Mouse (Mus musculus): ENCODE data around the gene Gnpnat1.
A peak's percentile ranks its signal among the peaks of the same experiment; 100 is the strongest.

The Gnpnat1 gene

DNA sequence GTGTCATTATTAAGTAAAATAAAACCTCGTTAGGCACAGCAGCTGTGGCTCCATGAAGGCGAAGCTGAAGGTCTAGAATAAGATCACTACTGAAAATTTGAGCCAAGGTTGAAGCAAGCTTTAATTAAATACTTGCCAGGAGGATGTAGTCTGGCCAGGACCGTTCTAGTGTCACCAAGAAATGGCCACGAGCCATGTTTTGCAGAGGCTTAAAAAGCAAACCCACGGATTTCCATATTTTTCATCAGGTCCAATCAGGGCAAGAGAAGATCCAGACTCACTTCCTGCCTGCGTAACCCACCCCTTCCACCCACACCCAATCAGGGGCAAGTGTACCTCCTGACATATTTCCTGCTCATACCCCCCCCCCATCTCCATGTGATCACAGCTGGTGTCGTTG is 1.1 kb downstream of the Gnpnat1 start:
- no peak for DNase-seq (ENCODE audit: low read depth, low spot score)

DNA sequence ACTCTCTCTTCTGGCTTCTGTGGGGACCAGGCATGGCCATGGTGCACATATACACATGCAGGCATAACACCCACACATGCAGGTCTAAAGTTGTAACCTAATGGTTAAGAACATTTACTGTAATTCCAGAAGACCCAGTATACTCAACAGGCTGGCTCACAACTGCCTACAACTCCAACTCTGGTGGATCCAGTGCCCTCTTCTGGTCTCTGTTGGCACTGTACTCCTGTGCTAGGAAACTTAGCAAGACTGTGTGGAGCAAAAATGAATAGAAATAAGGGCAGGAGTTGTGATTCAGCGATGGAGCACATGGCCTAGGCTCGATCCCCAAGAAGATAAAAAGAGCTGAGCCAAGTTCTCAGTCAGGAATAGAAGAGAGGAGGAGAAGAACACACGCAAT is 4.9 kb downstream of the Gnpnat1 start:
- no peak for DNase-seq (ENCODE audit: low read depth, low spot score)

DNA sequence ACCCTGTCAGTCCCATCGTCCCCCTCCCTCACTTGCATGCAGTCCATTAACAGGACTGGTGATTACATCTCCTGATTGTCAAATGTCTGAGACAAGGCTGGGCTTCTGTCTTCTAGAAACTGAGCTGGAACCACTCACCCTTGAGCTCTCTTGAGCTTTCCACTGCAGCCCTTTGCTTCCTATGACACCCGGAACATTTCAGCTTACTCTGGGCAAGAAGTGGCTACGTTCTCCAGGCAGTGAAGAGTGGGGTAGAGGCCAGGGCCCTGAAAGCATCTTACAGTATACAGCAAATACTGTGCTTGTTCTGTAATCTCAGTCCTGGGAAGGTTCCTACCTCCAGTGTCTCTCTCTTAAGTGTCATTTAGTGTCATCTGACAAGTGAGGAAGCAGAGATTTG is 15.5 kb downstream of the Gnpnat1 start:
- no peak for DNase-seq (ENCODE audit: low read depth, low spot score)

DNA sequence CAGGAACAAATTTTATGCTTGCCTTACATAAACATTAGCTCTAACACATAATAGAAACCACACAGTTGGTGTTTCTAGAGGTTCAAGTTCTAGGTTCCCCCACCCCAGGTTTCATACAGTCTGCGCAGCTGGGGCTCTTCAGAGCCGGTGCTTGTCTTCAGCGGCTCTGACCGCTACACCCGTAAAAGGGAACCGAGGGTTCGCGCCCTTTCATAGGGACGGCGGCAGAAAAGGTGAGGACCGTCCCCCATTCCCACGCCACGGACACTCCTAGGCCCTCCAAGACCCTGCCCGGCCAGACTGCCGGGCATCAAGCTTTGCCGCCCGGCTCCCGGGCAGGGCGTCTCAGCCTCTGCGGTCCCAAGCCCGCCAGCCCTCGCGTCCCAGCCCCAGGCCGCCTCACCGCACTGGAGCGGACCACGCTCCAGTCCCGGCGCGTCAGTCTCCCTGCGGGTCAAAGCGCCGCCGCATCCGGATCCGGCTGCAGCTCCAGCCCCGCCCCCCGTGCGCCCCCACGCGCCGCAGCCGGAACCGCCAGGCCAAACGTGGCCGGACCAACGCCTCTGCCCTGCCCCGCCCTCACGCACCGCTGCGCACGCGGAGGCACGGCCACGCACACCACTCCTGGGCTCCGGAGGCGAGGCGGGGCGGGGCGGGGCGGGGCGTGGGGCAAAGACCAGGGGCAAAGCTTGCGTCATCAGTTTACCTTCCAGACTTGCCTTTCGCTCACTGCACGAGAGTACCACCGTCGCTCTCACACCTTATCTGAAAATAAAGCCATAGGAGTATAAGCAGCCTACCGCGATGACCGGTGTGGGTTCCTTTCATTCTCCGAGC is 16.1 kb downstream of the Gnpnat1 start:
- peak; percentile 82 for DNase-seq (ENCODE audit: low read depth, low spot score)

DNA sequence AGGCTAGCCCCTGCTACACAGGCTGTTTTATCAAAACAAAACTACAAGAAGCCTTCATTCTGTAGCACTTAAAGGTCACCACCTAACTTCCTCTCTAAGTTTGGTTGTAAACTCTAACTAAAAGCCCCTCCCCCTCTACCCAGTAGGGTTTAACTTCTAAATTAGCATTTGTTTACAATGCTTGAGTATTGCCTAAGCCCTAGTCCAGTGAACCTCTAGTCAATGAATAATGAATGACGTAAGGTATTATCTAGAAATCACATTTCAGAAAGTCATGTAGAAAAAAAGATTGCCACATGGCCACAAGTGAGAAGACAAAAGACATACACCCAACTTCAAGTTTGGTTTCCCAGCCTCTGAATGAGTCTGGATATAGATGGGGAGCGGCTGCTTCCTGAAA is 17.2 kb downstream of the Gnpnat1 start:
- DNase-seq (ENCODE audit: low read depth, low spot score): no peak

DNA sequence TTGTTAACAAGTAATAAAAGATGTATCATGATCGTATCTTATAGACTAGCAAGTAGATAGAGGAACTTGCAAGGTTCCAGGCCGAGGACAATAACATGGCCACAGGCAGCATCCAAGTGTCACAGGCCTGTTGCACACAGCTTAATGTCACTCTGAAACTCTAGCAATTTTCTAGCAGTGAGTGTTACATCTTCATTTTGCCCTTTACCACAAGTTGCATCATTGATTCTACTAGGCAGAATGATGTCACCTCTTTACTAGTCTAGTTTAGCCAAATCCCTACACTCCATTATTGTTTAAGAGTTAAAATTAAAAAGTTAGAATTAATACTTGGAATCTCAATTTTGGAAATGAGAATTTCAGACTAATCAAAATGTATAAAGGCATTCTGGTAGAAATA is 19.1 kb downstream of the Gnpnat1 start:
- DNase-seq (ENCODE audit: low read depth, low spot score): no peak

DNA sequence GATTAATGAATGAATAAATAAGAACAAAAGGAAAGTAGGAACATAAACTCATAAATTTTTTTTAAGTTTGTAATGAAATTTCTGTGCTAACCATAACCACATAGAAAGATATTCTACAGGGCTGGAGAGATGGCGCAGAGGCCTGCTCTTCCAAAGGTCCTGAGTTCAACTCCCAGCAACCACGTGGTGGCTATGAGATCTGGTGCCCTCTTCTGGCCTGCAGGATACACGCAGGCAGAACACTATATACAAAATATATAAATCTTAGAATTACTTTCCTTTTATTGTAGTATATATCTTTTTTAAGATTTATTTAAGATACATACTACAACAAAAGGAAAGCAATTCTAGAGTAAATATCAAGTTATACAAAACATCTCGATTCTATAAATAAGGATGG is 21.8 kb downstream of the Gnpnat1 start:
- no peak for DNase-seq (ENCODE audit: low read depth, low spot score)

DNA sequence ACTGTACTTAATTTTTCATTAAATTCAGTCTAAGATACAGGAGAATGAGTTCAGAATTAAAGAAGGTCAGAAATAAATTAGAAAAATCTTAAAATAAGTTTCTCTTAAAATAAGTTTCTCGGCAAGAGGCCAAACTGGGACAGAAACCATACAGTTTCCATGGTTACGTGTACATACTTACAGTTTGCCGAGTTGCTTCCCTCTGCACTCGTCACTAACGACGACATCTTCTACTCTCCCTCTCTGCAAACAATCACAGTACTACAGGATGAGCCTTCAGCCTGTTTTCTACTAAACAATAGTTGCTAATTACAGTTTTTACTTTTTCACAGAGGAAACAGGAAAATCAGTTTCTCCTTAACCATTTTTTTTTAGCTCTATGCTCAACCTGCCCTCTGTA is 24.0 kb downstream of the Gnpnat1 start:
- DNase-seq (ENCODE audit: low read depth, low spot score): no peak

DNA sequence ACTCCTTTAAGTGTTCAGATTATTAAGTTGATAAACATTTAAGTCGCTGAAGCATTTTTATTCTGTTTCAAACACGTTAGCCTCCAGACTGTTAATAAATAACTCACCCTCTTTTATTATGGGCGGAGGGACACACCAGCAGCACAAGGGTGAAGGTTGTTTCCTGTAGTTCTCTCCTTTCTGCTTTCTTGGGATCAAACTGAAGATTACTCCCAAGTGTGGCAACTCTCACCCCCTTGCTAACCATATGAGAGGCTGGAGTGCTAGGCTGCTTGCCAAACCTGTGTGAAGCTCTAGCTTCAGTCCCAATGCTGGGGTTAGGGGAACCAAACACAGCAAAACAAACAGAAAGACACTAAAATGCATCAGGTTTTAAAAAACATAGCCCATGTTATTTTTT is 25.9 kb downstream of the Gnpnat1 start:
- no peak for DNase-seq (ENCODE audit: low read depth, low spot score)

DNA sequence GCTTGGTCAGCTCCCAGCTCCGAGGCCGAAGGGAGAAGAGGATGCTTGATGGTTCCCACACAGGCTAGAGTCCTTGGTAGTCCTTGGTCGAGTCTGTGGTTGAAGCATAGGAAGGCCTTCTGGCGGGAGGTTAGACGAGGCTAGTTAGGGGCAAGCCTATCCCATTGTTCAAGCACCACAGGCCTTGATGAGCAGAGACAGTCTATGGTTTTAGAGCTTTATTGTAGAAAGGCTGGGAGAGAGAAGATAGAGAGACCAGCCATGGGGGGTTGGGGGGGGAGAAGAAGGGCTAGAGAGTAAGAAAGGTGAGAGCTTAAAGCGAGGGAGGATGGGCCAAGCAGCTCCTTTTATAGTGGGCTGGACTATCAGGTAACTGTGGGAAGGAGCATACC is 39.5 kb downstream of the Gnpnat1 start:
- DNase-seq (ENCODE audit: low read depth, low spot score): no peak

DNA sequence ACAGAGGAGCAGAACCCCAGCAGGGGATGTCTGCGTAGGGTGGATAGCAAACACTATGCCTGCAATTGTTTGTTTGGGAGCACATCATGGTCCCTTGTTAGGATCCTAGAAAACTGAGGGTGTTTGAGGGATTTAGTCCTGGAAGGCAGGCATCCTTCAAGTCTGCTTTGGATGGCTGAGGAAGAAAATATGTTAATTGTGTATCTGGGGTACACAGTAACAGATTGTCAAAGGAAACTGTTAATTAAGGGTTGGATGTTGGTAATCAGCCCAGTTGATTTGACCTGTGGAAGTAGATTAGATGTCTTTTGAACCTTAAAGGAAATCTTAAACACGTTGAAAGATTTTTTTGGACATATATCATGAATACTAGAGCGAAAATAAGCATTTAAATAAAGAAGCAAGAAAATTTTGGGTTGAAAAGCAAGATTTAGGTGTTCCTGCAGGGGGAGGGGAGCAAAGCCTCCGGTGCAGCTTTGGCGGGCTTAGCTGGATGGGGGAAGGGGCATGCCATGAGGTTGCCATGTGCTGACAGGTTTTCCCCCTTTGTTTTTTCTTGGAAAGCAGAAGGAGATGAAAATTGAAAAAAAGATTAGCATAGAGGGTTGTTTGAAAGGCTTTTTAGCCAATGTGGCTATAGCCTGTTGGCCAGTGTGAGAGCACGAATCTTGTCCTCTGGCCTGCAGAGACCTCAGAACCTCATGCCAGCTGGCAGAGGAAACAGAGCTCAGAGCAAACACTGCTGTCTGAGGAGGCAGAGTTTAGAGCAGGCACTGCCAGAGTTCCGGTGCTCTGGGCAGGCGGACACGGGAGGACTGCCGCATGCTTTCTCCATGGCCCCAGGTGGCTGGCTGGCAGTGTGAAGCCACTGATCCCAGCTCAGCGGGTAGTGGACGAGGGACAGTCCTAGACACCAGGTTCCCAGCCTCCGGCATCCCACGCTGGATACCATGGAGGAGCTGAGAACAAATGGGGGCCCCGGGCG is 40.2 kb downstream of the Gnpnat1 start:
- DNase-seq (ENCODE audit: low read depth, low spot score): no peak

DNA sequence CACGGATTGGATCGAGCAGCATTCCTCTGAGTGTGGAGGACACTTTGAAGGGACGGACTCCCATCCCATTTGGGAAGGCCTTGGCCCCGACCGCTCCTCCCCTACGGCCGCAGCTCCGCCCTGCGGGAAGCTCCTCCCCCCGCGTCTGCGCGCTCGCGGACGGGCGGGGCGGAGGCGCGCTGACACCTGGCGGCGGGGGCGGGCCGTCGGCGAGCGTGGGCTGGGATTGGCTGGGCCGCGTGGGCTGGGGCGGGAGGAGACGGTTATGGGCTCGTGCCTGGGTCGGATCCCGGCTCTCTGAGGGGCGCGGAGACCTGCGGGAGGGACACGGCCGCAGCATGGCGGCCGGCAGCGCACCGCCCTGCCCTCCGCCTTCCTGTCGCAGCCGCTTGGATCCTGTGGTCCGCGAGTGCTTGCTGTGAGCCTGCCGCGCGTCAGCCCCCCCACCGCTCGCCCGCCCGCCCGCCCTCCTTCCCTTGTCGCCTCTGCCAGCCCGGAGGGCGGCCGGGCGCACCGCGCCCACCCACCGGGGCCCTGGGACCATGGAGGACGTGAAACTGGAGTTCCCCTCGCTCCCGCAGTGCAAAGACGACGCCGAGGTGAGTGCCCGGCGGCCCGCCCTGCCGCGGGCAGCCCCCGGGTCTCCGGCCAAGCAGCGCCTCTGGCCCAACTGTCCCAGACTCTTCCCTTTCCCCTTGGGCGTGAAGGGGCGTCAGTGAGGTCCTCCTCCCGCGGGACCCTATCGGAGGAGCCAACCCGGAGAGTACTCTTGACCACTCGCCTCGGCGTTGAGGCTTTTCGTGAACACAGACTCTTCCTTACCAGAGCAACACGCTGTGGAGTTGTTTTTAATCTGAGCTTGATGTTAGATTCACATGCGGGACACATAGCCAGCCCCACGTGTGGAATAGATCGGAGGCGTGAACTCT is 53.5 kb downstream of the Gnpnat1 start, which contains the start of gene Styx:
TSS of gene Styx (plus strand) at position 163 of the 929 bp plus-strand sequence.
- DNase-seq (ENCODE audit: low read depth, low spot score): peak; percentile 86

DNA sequence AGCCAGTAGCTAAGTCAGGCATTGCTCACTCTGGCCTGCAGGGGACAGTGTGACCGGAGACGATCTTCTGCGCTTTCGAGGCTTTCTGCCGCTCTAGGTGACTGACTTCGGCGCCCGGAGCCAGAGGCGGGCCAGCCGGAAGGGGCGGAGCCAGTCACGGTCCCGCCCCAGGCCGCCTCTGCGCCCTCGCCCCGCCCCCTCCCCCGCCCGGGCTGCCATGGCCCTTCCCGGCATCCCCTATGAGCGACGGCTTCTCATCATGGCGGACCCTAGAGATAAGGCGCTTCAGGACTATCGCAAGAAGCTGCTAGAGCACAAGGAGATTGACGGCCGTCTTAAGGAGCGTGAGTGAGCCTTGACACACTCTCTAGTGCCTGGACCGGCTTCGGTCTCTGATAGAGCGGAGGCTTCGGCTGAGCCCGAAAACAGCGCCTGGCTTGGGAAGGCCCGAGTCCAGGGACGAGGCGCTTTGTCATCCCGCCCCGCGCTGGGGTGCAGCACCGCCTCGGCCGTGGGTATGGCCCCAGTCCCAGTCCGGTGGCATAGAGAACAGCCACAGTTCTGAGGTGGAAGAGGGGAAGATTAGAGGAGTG is 75.0 kb downstream of the Gnpnat1 start, which contains the start of gene Psmc6:
TSS of gene Psmc6 (plus strand) at position 200 of the 593 bp plus-strand sequence.
- DNase-seq (ENCODE audit: low read depth, low spot score): peak; percentile 92

DNA sequence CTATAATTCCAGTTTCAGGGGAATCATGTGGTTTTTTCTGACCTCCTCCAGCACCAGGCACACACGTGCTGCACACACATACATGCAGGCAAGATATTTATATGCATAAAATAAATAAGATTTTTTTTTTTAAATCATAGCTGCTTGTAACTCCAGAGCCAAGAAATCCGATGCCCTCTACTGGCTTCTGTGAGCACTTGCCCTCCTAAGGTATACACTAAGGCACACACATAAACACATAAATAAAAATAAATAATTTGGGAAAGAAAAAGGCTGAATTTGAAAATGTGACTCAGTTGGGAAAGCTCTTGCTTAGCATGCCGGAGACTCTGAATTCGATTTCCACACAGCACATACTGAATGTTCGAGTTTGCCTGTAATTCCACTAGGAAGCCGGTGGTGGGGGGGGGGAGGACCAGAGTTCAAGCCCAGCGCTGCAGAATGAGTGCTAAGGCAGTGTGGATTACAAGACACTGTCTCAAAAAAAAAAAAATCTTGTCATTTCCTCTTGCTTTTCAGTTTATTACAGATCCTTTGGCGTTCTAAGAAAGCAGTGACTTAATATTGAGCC is 75.6 kb downstream of the Gnpnat1 start:
- DNase-seq (ENCODE audit: low read depth, low spot score): no peak

DNA sequence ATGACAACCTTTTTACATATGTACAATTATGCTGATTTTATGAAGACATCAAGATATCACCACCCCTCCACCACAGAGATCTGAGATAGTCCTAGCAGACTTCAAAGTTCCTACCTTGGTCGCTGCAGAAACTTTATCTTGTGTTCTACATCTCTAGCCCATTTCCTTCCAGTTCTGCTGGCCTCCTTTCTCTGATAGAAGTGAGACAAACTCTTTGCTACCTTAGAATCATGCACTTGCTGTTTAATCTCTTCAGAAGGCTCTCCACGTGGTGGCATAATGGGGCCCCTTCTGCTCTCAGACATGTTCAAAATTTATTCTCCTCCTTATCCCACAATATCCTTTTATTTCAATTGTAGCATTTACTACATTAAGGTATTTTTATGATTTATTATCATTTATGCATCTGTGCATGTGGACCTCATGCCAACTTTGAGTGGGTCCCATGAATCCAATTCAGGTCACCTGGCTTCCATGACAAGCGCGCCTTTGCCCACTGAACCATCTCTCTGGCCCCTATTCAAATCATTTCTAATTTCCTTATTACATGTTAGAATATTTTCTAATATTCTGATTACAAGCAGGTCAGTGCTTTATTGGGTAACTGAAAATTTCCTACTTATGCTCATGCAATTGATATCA is 76.5 kb downstream of the Gnpnat1 start:
- DNase-seq (ENCODE audit: low read depth, low spot score): no peak
